Mouse (Mus musculus): ENCODE data around the gene Hmgcl. TPM values are rescaled to one million over a fixed set of nuclear protein-coding genes. Genes with fewer than 3 reads are reported as not detected.

Gene Hmgcl
- polyA plus RNA-seq, 1 experiment from 2014 or later, result 70.4 TPM

DNA sequence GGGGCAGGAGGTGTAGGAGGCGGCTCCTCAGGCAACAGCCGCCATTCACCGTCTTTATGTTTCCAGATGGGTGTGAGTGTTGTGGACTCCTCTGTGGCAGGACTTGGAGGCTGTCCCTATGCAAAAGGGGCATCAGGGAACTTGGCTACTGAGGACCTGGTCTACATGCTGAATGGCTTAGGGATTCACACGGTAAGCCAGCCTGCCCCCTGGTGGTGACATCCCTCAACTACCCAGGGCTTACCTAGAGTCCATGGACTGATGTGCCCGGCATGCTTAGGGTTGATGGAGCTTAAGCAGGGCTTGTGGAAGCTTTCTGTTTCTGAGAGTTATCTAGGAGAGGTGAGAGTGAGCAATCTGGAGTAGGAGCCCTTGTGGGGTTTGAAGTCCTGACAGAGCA is 14.5 kb downstream of the Hmgcl start:
- Histone ChIP-seq H3K36me3 (peaks cover 50% of the 10 kb centered on the region), H3K4me2 (no peak overlapping the region), H3K27ac (ENCODE audit: poor library complexity, severe bottlenecking) (no peak overlapping the region), H3K4me1 (replicated peaks) (peaks cover 17% of the 10 kb centered on the region), H3K4me3 (no peak overlapping the region), H3K9ac (no peak overlapping the region), H3K9me3 (replicated peaks) (no peaks in the 10 kb centered on the region), H3K27me3 (replicated peaks) (no peaks in the 10 kb centered on the region)
- WGBS, result 24% methylated on average over 5 of the region's 5 CpGs
- ATAC-seq (ENCODE audit: insufficient number of reproducible peaks, low FRiP score), result no peak

DNA sequence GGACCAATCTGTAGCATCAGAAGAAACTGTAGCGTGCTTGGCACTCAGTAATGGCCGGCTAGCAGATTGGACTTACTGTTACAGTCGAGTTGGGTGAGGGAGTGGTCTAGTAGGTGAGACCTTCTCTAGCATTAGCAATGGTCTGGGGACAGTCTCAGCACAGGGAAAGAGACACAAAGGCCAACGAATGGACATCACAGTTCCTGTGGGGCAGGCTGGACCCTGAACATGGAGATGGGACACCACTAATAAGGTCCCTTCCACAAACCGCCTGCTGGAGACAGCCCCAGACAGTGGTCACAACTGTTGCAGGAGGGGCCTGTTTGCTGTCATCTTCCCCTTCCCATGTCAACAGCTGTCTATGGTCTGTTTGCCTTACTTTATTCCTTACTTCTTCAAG is 15.5 kb downstream of the Hmgcl start:
- peaks cover 17% of the 10 kb centered on the region for H3K4me1 ChIP-seq (replicated peaks)
- no peak overlapping the region for H3K4me3 ChIP-seq
- ATAC-seq (ENCODE audit: insufficient number of reproducible peaks, low FRiP score), result no peak
- no peaks in the 10 kb centered on the region for H3K27me3 ChIP-seq (replicated peaks)
- 87% methylated on average over 5 of the region's 5 CpGs for WGBS
- H3K4me2 ChIP-seq, result no peak overlapping the region
- H3K9me3 ChIP-seq (replicated peaks), result no peaks in the 10 kb centered on the region
- peaks cover 50% of the 10 kb centered on the region for H3K36me3 ChIP-seq
- no peak overlapping the region for H3K27ac ChIP-seq (ENCODE audit: poor library complexity, severe bottlenecking)
- H3K9ac ChIP-seq, result no peak overlapping the region

GRCm38 (mm10) chr4:135962198-135962597 is 15.9 kb downstream of the Hmgcl start:
- H3K4me3 ChIP-seq, result no peak overlapping the region
- H3K27me3 ChIP-seq (replicated peaks), result no peaks in the 10 kb centered on the region
- 82% methylated on average over 7 of the region's 7 CpGs for WGBS
- no peaks in the 10 kb centered on the region for H3K9me3 ChIP-seq (replicated peaks)
- H3K36me3 ChIP-seq, result peaks cover 53% of the 10 kb centered on the region
- no peak for ATAC-seq (ENCODE audit: insufficient number of reproducible peaks, low FRiP score)
- H3K9ac ChIP-seq, result no peak overlapping the region
- H3K27ac ChIP-seq (ENCODE audit: poor library complexity, severe bottlenecking), result no peak overlapping the region
- no peak overlapping the region for H3K4me2 ChIP-seq
- H3K4me1 ChIP-seq (replicated peaks), result peaks cover 17% of the 10 kb centered on the region

- ATAC-seq (ENCODE audit: insufficient number of reproducible peaks, low FRiP score), result peak; percentile 27; the same call in 1 of the 2 replicates
- Histone ChIP-seq H3K27ac (ENCODE audit: poor library complexity, severe bottlenecking) (peak overlapping the region; percentile 92), H3K36me3 (peaks cover 55% of the 10 kb centered on the region), H3K9ac (peak overlapping the region; percentile 81), H3K4me1 (replicated peaks) (peaks cover 17% of the 10 kb centered on the region), H3K27me3 (replicated peaks) (no peaks in the 10 kb centered on the region), H3K9me3 (replicated peaks) (no peaks in the 10 kb centered on the region), H3K4me3 (peak overlapping the region; percentile 79), H3K4me2 (peak overlapping the region; percentile 97)
- 6% methylated on average over 15 of the region's 15 CpGs for WGBS
Measured at GRCm38 (mm10) chr4:135962946-135963345, 16.7 kb downstream of the Hmgcl start.

- Histone ChIP-seq H3K4me1 (replicated peaks) (peaks cover 19% of the 10 kb centered on the region), H3K27me3 (replicated peaks) (no peaks in the 10 kb centered on the region), H3K36me3 (peaks cover 55% of the 10 kb centered on the region), H3K4me3 (peak within 1 kb of the TSS; percentile 79), H3K27ac (ENCODE audit: poor library complexity, severe bottlenecking) (peak within 1 kb of the TSS; percentile 92), H3K9me3 (replicated peaks) (no peaks in the 10 kb centered on the region), H3K4me2 (peak within 1 kb of the TSS; percentile 97), H3K9ac (peak within 1 kb of the TSS; percentile 82)
- ATAC-seq (ENCODE audit: insufficient number of reproducible peaks, low FRiP score), result peak; percentile 92
- WGBS, result under 1% methylated on average over 56 of the region's 56 CpGs
Measured at GRCm38 (mm10) chr4:135963457-135964193, 17.4 kb downstream of the Hmgcl start, which contains the start of gene Gale. Gene Gale, plus strand, starts transcription at chr4:135963727.

DNA sequence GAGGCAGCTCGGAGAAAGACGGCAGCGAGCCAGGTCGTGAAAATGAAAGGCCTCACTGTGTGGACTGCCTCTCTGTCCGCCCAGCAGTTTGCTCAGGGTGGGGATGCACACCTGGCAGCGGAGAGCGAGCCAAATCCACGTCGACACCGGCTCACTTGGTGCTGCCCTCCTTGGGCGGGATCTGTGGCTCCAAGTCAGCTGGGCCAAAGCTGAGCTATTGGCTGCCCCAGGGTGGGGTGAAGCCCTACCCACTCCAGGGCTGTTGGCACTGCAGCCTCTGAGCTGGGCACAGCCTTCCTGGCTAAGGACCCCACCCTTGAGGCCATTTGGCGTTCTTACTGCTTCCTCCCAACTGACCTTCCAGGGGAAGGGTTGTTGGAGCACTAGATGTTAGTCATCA is 18.2 kb downstream of the Hmgcl start:
- ATAC-seq (ENCODE audit: insufficient number of reproducible peaks, low FRiP score), result no peak; the same call in 1 of the 2 replicates
- H3K36me3 ChIP-seq, result peaks cover 55% of the 10 kb centered on the region

DNA sequence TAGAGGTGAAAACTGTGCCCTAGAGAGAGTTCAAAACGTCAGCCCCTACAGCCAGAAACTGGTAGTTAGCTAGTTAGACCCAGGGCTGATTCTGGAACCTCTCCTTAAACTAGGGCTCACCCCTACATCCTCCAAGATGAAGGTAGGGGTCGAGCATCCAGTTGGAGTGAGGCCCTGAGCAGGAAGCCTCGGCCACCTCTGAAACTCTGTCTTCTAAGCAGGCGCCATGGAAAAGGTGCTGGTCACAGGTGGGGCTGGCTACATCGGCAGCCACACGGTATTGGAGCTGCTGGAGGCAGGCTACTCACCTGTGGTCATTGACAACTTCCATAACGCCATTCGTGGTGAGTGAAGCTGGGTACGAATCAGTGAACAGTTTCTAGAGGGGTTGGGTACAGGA is 18.9 kb downstream of the Hmgcl start:
- peaks cover 21% of the 10 kb centered on the region for H3K4me1 ChIP-seq (replicated peaks)
- no peaks in the 10 kb centered on the region for H3K9me3 ChIP-seq (replicated peaks)
- H3K9ac ChIP-seq, result no peak overlapping the region
- H3K27me3 ChIP-seq (replicated peaks), result no peaks in the 10 kb centered on the region
- peak overlapping the region; percentile 97; the same call in 1 of the 2 replicates for H3K4me2 ChIP-seq
- no peak overlapping the region for H3K4me3 ChIP-seq
- WGBS, result 79% methylated on average over 9 of the region's 9 CpGs
- ATAC-seq (ENCODE audit: insufficient number of reproducible peaks, low FRiP score), result no peak
- H3K36me3 ChIP-seq, result peaks cover 55% of the 10 kb centered on the region
- no peak overlapping the region for H3K27ac ChIP-seq (ENCODE audit: poor library complexity, severe bottlenecking)

More for the DNA sequence above, 18.2 kb downstream of the Hmgcl start:
- WGBS, result 5% methylated on average over 12 of the region's 12 CpGs
- H3K27ac ChIP-seq (ENCODE audit: poor library complexity, severe bottlenecking), result peak overlapping the region; percentile 74; the same call in 1 of the 2 replicates
- H3K9me3 ChIP-seq (replicated peaks), result no peaks in the 10 kb centered on the region
- H3K4me1 ChIP-seq (replicated peaks), result peaks cover 21% of the 10 kb centered on the region
- peak overlapping the region; percentile 79 for H3K4me3 ChIP-seq
- H3K9ac ChIP-seq, result peak overlapping the region; percentile 82
- no peaks in the 10 kb centered on the region for H3K27me3 ChIP-seq (replicated peaks)
- H3K4me2 ChIP-seq, result peak overlapping the region; percentile 97

- no peak overlapping the region for H3K27ac ChIP-seq (ENCODE audit: poor library complexity, severe bottlenecking)
- H3K9me3 ChIP-seq (replicated peaks), result no peaks in the 10 kb centered on the region
- peaks cover 59% of the 10 kb centered on the region for H3K36me3 ChIP-seq
- 91% methylated on average over 16 of the region's 16 CpGs for WGBS
- H3K4me2 ChIP-seq, result no peak overlapping the region
- no peak for ATAC-seq (ENCODE audit: insufficient number of reproducible peaks, low FRiP score)
- no peak overlapping the region for H3K9ac ChIP-seq
- no peaks in the 10 kb centered on the region for H3K27me3 ChIP-seq (replicated peaks)
- peaks cover 24% of the 10 kb centered on the region for H3K4me1 ChIP-seq (replicated peaks)
- no peak overlapping the region for H3K4me3 ChIP-seq
Measured at GRCm38 (mm10) chr4:135966283-135966682, 20.0 kb downstream of the Hmgcl start.

DNA sequence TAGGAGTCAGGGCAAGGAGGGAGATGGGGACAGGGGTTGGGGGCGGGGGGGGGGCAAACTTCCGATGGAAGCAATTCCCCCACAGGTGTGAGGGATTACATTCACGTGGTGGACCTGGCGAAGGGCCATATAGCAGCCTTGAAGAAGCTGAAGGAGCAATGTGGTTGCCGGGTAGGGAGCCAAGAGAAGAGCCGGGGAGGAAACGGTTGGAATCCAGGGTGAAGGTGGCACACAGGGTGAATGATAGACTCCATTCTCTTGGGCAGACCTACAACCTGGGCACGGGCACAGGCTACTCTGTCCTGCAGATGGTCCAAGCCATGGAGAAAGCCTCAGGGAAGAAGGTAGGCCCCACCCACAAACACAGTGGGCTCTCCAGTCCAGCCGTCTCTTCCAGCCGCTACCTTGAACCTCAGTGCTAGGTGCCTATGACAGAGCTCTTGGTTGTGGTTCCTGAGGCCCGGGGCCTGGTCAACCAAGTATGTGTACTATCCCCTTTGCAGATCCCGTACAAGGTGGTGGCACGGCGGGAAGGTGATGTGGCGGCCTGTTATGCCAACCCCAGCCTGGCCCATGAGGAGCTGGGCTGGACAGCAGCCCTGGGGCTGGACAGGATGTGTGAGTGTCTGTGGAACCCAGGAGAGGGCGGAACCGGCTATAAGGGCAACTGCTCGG is 21.0 kb downstream of the Hmgcl start:
- 89% methylated on average over 18 of the region's 18 CpGs for WGBS
- no peak overlapping the region for H3K4me3 ChIP-seq

DNA sequence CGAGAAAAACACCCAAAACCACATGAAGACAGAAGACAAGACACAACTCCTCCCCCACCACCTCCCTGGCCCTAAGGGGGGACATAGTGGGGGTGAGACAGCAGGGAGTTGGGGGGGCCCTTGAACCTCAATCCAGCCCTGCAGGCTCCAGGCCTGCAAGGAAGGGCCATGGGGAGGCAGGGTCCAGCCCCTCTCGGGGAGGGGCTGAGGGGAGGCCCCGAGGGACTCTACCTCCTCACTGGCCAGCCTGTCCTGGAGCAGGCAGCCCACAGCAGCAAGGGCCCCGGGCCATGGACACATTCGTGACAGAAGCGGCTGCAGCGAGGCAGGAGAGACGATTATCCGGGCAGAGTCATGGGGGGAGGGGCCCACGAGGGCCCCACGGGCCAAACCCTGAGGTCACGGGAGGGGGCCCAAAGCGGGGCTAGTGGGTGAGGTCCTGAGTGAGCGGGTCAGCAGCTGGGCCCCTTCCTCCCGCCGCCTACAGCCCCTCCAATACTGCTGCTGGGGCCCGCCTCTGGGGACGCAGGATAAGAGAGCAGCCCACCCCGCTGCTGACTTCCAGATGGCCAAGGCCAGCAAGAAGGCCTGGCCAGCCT is 22.1 kb downstream of the Hmgcl start:
- Histone ChIP-seq H3K4me2 (no peak overlapping the region), H3K4me3 (no peak overlapping the region), H3K27ac (ENCODE audit: poor library complexity, severe bottlenecking) (no peak overlapping the region), H3K4me1 (replicated peaks) (peaks cover 34% of the 10 kb centered on the region), H3K27me3 (replicated peaks) (no peaks in the 10 kb centered on the region), H3K9me3 (replicated peaks) (no peaks in the 10 kb centered on the region), H3K36me3 (peaks cover 50% of the 10 kb centered on the region), H3K9ac (no peak overlapping the region)
- no peak for ATAC-seq (ENCODE audit: insufficient number of reproducible peaks, low FRiP score)
- WGBS, result 70% methylated on average over 19 of the region's 19 CpGs

More for the DNA sequence above, 21.0 kb downstream of the Hmgcl start:
- no peak overlapping the region for H3K27ac ChIP-seq (ENCODE audit: poor library complexity, severe bottlenecking)
- H3K4me1 ChIP-seq (replicated peaks), result peaks cover 31% of the 10 kb centered on the region
- no peak overlapping the region for H3K9ac ChIP-seq
- no peak for ATAC-seq (ENCODE audit: insufficient number of reproducible peaks, low FRiP score)
- H3K9me3 ChIP-seq (replicated peaks), result no peaks in the 10 kb centered on the region
- no peak overlapping the region for H3K4me2 ChIP-seq
- H3K36me3 ChIP-seq, result peaks cover 51% of the 10 kb centered on the region
- H3K27me3 ChIP-seq (replicated peaks), result no peaks in the 10 kb centered on the region

DNA sequence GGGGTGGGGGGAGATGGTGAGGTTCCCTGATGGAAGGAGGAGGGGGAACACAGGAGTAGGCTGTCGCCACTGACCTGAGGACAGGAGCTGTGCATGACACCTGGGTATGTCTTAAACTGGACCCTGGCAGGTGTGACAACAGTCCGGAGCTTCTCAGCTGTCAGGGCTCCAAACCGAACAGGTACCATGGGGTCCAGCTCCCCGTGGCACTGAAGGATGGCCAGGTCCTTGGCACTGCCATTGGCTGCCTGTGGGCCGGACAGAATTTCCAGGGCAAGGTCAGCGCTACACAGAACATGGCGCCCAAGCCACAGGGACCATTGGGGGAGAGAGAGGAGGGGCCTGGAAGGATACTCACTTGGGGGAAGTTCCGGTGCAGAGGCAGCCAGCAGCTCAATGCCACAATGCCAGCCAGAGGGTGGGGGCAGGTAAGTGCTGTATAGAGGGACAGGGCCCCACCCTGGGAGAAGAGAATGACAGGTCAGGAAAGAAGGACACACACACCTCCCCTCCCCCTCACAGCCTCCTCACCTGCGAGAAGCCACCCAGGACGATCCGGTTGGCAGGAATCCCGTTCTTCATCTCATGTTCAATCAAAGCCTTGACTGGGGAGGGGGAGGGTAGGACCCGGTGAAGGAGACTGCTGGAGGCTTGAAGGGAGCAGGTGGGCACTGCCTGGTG is 23.0 kb downstream of the Hmgcl start:
- no peak overlapping the region for H3K4me3 ChIP-seq
- H3K27ac ChIP-seq (ENCODE audit: poor library complexity, severe bottlenecking), result no peak overlapping the region
- no peak overlapping the region for H3K9ac ChIP-seq
- ATAC-seq (ENCODE audit: insufficient number of reproducible peaks, low FRiP score), result no peak
- peaks cover 33% of the 10 kb centered on the region for H3K4me1 ChIP-seq (replicated peaks)
- H3K36me3 ChIP-seq, result peaks cover 50% of the 10 kb centered on the region
- 87% methylated on average over 13 of the region's 13 CpGs for WGBS
- H3K4me2 ChIP-seq, result no peak overlapping the region
- H3K27me3 ChIP-seq (replicated peaks), result no peaks in the 10 kb centered on the region
- no peaks in the 10 kb centered on the region for H3K9me3 ChIP-seq (replicated peaks)

All from heart, embryonic 12.5 days (tissue).